Mouse (Mus musculus) left cerebral cortex, adult 11 months (tissue): ENCODE results near the gene Exd1.

Experiments
- DNase-seq: peaks from one replicate; pipeline ENCODE4 v3.0.0; 2022; ENCODE audit warnings: low spot score

Exd1 gene

DNA sequence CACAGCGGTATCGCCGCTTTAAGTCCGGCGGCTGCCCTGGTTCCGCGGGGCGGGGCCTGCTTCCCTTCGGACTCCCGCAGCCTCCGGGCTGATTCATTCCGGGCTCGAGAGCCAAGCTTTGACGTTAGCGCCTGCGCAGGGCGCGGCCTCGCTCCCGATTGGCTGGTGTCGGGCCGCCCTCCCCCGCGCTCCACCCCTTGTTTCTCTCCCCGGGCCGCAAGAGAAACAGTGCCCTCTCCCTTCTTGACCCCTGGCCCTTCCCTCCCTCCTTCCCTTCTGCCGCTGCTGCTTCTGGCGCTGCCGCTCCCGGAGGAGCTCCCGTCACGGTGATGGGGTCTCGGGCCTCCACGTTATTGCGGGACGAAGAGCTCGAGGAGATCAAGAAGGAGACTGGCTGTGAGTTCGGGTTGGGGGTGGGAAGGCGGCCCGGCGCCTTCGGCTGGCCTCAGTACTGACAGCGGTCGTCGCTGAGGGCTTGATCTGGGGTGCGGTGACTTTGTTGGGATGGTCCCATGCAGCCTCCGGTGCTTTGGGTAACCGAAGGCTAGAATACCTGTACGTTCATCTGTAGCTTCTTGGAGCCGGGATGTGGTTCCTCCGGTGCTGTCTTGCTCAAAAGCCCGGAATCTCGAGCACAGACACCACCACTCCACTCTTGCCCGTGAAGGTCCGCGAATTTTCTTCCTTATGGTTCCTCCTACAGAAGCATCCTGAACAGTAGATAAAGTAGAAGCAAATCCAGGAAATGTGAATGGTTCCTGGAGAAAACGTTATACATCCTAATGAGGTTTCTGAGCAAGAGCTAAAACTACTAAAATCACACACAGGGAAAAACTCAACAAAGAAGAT is at the start of gene Exd1, which contains the start of gene Chp1:
Gene Exd1 (minus strand): TSS at position 106 of the 849 bp plus-strand sequence.
Gene Chp1 (plus strand): TSS at position 176 of the 849 bp plus-strand sequence.
- DNase-seq: peak; percentile 94

DNA sequence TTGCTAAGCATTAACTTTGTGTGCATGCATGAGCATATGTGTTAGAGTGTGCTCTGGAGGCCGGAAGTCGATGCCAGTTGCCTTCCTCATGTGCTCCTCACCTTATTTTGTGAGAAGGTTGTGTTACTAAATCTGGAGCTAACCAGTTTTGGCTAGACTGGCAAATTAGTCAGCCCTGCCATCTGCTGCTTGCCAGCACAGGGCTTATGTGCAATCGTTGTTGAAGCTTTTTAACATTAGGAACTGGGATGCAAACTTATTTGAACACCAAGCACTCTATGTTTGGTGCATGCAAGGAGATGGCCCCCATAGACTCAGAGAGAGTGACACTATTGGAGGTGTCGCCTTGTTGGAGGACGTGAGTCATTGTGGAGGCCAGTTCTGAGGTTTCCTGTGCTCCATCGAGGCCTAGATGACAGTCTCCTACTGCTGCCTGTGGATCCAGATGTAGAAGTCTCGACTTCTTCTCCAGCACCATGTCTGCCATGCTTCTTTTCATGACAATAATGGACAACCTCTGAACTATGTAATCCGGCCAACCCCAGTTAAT is 49.4 kb upstream of the Exd1 start:
- no peak for DNase-seq

DNA sequence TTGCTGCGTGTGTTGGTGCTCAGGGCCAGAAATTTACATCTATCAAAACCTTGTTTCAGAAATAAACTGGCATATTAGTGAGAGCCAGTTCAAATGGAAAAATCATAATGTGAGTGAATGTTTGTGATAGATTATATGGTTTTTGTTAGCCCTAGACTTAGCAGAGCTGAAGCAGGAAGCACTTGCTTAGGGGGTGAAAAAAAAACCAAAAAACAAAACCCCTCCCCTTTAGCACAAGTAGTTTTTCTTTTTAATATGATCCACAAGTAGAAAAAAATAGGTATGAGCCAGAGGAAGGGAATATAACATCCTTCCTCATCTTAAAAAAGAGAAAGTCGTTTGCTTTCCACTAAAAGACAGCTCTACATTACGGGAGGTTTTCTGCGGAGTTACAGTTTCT is 47.9 kb upstream of the Exd1 start:
- no peak for DNase-seq

DNA sequence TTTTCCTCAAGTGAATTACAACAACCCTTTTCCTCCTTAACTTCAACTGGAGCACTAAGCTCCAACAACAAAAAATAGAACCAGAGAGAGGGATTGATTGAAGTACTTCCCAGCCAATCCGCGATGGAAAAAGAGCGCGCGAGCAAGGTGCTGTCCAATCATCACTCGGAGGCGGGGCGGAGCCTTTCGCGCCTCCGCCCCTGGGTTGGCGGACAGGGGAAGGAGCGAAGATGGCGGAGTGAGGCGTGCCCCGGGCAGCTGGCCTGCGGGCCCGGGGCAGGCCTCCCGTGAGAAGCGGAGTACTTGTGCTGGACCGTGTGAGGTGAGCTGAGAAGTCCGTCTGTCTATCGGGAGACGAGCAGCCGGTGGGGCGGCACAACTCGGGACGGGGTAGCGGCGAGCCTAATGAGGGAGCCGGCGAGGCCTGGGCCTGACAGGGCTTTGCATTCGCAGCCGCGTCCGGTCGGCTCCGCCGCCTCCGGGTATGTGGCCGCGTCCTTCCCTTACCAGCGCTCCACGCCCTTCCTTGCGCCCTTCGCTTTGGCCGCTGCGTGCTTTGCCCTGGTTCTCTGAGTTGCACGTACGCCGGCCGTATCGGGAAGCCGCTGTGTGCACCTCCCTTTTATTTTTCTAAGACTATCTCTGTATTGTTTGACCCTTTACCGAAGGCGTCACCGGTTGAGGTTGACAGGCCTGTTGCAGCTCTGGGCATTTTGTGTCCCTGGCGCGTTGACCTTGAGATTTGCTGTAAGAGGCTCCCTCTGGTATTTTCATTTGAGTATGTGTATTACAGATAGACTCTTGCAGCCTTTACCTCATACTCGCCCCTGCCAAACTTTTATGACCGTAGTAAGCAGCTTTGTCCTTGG is 46.9 kb upstream of the Exd1 start:
- peak; percentile 94 for DNase-seq

DNA sequence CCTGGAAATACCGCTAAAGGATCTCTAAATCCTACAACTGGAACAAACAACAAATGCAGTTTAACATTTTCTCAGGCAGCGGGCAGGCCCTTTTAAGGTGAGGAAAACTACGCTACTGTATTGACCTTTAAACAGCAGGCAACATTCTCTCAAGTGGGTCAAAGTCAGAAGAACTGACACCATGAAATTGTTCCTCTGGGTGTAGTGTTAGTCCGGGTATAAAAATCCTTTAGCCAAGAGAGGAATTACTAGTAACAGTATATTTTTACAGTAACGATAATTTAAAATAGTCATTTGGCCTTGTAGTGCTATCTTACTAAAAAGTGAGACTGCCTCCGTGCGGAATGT is 46.3 kb upstream of the Exd1 start:
- DNase-seq: no peak

GRCm38 (mm10) chr2:119591247-119591646 is 43.8 kb upstream of the Exd1 start:
- no peak for DNase-seq

DNA sequence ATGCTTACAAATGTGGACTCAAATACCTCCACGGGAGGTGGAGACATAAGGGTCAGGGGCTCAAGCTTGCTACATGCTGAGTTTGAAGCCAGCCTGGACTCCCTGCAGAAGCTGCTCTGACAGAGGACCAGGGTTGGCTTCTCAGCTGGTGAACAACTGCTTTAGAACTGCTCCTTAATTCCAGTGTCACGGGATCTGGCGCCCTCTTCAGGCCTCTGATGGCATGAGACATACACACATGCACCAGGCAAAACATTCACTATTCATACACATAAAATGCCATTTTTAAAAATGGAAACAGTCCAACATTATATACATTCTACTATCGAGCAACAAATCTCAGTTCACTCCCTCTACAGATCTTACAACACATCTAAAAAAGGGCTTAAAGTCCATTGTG is 40.0 kb upstream of the Exd1 start:
- DNase-seq: no peak

DNA sequence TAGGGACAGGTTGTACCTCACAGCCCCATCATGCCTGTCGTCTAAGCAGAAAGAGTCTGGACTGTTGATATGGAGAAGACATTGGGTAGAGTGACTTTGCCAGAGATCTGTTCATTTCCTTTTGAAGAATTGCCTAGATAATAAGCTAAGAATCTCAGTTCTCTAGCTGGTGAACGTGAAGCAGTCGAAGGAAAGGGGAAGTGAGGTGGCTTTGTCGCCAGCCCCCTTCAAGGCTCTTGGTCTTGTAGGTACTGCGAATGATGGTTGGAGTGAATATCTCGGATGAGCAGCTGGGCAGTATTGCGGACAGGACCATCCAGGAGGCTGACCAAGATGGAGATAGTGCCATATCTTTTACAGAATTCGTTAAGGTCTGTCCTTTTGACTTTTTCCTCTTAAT is 36.9 kb upstream of the Exd1 start:
- no peak for DNase-seq

- DNase-seq: no peak
These were observed 36.0 kb upstream of the Exd1 start for GRCm38 (mm10) chr2:119583439-119583838.

GRCm38 (mm10) chr2:119581571-119581970 is 34.1 kb upstream of the Exd1 start:
- DNase-seq: no peak

DNA sequence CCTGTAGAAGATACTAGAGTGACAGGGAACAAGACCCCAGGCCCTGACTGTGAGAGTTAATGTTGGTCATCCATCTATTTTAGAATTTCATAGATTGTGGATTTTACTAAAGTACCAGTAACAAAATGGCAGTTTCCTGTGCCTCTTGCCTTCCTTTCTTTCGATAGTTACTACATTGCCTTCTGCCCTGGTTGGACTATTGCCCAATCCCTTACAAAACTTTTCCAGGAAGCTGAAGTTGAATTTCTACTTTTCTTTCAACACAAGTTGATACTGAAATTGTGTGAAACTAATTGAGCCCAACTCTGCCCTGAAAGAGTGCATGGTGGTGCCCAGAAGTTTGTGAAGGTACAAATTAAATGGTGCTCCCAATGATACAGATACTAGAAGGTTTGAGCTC is 25.0 kb upstream of the Exd1 start:
- no peak for DNase-seq

DNA sequence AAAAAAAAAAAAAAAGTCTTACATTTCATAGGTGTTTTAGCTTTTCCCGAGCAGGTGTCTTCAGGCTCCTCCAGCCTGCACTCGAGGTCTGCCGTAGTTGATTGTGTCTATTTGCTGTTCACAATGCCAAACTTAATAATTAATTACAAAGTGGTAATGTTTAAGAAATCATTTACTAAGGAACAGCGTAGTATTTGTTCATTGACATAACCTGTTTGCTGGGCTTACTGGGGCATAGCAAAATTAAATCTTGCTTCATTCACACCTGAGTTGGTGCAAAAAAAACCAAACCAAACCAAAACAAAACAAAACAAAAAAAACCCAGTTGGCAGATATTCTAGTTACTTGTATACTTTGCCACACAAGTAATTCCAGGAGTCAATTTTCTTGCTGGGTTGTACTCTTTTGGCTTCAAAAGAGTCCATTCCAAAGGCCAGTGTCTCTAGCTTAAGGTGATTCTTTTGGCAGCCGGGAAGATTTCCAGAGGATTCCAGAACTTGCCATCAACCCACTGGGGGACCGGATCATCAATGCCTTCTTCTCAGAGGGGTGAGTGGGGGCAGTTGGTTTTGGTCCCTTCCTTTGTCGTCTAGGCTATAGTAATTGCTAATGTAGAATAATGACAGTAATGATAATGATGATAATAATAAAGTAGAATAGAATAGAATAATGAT is 18.9 kb upstream of the Exd1 start:
- DNase-seq: no peak

DNA sequence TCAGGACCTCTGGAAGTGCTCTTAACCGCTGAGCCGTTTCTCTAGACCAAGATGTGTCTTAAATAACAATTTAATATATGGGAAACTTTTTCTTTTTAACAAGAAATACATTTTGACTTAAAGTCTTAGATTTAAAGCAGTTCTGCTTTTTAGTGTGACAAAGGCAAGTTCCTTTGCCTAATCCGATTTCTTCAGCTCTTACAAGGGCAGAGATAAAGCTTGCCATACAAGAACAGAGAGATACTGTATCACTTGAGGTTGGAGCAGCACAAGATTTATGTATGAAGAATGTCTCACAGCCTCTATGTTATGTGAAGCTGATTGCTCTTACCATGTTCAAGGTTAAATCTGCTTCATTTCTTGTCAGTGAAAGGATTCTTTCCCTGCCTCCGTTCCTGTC is 17.9 kb upstream of the Exd1 start:
- no peak for DNase-seq

DNA sequence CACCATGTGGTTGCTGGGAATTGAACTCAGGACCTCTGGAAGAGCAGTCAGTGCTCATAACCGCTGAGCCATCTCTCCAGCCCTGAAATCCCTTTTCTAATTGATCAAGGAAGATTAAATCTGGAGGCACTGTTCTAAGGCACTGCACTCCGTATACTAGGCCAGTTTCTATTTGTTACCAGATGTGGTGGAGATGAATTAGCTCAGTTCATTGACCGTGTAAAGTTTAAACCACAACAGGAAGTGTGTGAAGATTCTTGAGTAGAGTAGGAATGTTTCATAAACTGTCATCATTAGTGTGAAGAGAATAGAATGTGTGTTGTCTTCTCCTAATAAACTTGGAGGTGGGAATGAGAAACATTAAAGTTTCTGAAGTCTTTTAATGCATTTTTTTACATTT is 14.4 kb upstream of the Exd1 start:
- no peak for DNase-seq

GRCm38 (mm10) chr2:119558737-119559340 is 11.4 kb upstream of the Exd1 start:
- DNase-seq: no peak

- no peak for DNase-seq
These were observed 10.6 kb upstream of the Exd1 start for GRCm38 (mm10) chr2:119558039-119558438.

GRCm38 (mm10) chr2:119549678-119550077 is 2.3 kb upstream of the Exd1 start:
- DNase-seq: no peak

DNA sequence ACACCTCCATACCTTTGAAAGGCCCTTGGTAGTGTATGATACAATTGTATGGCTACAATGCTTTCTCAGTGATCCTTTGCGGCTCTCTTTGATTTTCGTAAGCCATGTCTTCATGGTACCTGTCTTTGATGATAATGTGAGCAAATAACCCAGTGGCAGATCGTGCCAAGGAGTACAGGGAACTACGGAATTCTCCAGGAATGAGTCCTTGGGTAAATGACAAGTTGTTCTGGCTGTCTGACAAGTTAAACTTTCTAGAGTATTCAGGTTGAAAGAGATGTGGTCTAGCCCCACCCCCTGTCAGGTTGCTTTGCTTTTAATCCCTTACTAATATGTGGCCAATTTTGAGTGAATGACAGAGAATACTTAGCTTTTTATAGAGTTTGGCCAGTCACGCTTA is 1.3 kb upstream of the Exd1 start:
- DNase-seq: no peak

GRCm38 (mm10) chr2:119548371-119548660 is 889 bp upstream of the Exd1 start:
- no peak for DNase-seq

- DNase-seq: peak; percentile 47
These were observed 442 bp downstream of the Exd1 start for GRCm38 (mm10) chr2:119546848-119547521.

- DNase-seq: no peak
These were observed 3.8 kb downstream of the Exd1 start for GRCm38 (mm10) chr2:119543656-119544055.

- DNase-seq: peak; percentile 42
These were observed 5.3 kb downstream of the Exd1 start for GRCm38 (mm10) chr2:119542106-119542505.
